Mouse (Mus musculus): ENCODE measurements around the gene Ophn1.

Gene Ophn1

GRCm38 (mm10) chrX:98890406-98891116 lies at the start of gene Ophn1:
Gene Ophn1 (minus strand): TSS chrX:98891025.
- DNase-seq, result peak; percentile 75 to 84

- DNase-seq, result peak; percentile 95 to 96
Observed at GRCm38 (mm10) chrX:98937555-98938294, 46.9 kb upstream of the Ophn1 start.

- DNase-seq, result peak; percentile 95 to 96
Observed at GRCm38 (mm10) chrX:98936707-98937554, 46.1 kb upstream of the Ophn1 start.

- DNase-seq, result no peak
Observed at GRCm38 (mm10) chrX:98936101-98936500, 45.3 kb upstream of the Ophn1 start, which contains the start of gene Yipf6. Gene Yipf6 (plus strand): TSS chrX:98936316.

GRCm38 (mm10) chrX:98919423-98919822 lies 28.6 kb upstream of the Ophn1 start:
- peak; percentile 3 to 11 for DNase-seq

GRCm38 (mm10) chrX:98908910-98909309 lies 18.1 kb upstream of the Ophn1 start:
- no peak for DNase-seq

GRCm38 (mm10) chrX:98904226-98904625 lies 13.4 kb upstream of the Ophn1 start:
- no peak for DNase-seq

- DNase-seq, result peak; percentile 14 to 43
Observed at GRCm38 (mm10) chrX:98898307-98898706, 7.5 kb upstream of the Ophn1 start.

GRCm38 (mm10) chrX:98890072-98890405 lies 786 bp downstream of the Ophn1 start:
- no peak for DNase-seq

- no peak for DNase-seq
Observed at GRCm38 (mm10) chrX:98881983-98882382, 8.8 kb downstream of the Ophn1 start.

- no peak for DNase-seq
Observed at GRCm38 (mm10) chrX:98881085-98881484, 9.7 kb downstream of the Ophn1 start.

- DNase-seq, result no peak
Observed at GRCm38 (mm10) chrX:98880314-98880713, 10.5 kb downstream of the Ophn1 start.

GRCm38 (mm10) chrX:98875144-98875543 lies 15.7 kb downstream of the Ophn1 start:
- DNase-seq, result no peak

GRCm38 (mm10) chrX:98874086-98874485 lies 16.7 kb downstream of the Ophn1 start:
- DNase-seq, result no peak

GRCm38 (mm10) chrX:98872064-98872463 lies 18.8 kb downstream of the Ophn1 start:
- no peak for DNase-seq

GRCm38 (mm10) chrX:98870541-98870940 lies 20.3 kb downstream of the Ophn1 start:
- DNase-seq, result no peak

- DNase-seq, result no peak
Observed at GRCm38 (mm10) chrX:98869735-98870134, 21.1 kb downstream of the Ophn1 start.

GRCm38 (mm10) chrX:98869165-98869564 lies 21.7 kb downstream of the Ophn1 start:
- DNase-seq, result no peak

- peak in 1 of 2 experiments; percentile 4 for DNase-seq
Observed at GRCm38 (mm10) chrX:98860167-98860566, 30.7 kb downstream of the Ophn1 start.

GRCm38 (mm10) chrX:98856046-98856445 lies 34.8 kb downstream of the Ophn1 start:
- DNase-seq, result no peak

- DNase-seq, result no peak
Observed at GRCm38 (mm10) chrX:98850869-98851268, 40.0 kb downstream of the Ophn1 start.

GRCm38 (mm10) chrX:98841606-98842005 lies 49.2 kb downstream of the Ophn1 start:
- DNase-seq, result no peak

GRCm38 (mm10) chrX:98835989-98836388 lies 54.8 kb downstream of the Ophn1 start:
- no peak for DNase-seq

All from kidney, postnatal 4 days (tissue).